Mouse (Mus musculus) embryonic facial prominence, embryonic 15.5 days (tissue): ENCODE data around the gene Trim80. TPM values are rescaled to one million over a fixed set of nuclear protein-coding genes. Genes with fewer than 3 reads are reported as not detected.
"Not testable (repeated sequence)": the region's sequence is repeated elsewhere in the genome, so short reads cannot be mapped to it uniquely, and the experiment has no call there.

ENCODE experiments used
- ATAC-seq: fragments of 200-750 bp; cut with Nextera tagmentation; 2 replicates; pipeline ENCODE4 v1.8.0; 2017; ENCODE audit warnings: low read depth, moderate TSS enrichment; ENCODE audit not compliant: insufficient number of reproducible peaks, low FRiP score, low TSS enrichment
- H3K27ac ChIP-seq: fragments of 300-500 bp; sonication (generic); replicated peaks from 2 replicates; pipeline ENCODE4 v1.5.1; 2015; ENCODE audit warnings: mild to moderate bottlenecking, inconsistent platforms
- H3K27me3 ChIP-seq: fragments of 300-500 bp; sonication (generic); 2 replicates; pipeline ENCODE4 v1.6.1; 2015; ENCODE audit warnings: inconsistent platforms
- H3K36me3 ChIP-seq: fragments of 300-500 bp; sonication (generic); 2 replicates; pipeline ENCODE4 v1.6.1; 2015; ENCODE audit warnings: mild to moderate bottlenecking, inconsistent platforms
- H3K4me1 ChIP-seq: fragments of 300-500 bp; sonication (generic); 2 replicates; pipeline ENCODE4 v1.6.1; 2015; ENCODE audit warnings: inconsistent platforms
- H3K4me2 ChIP-seq: fragments of 300-500 bp; sonication (generic); replicated peaks from 2 replicates; pipeline ENCODE4 v1.6.1; 2015; ENCODE audit warnings: mild to moderate bottlenecking, inconsistent platforms
- H3K4me3 ChIP-seq: fragments of 300-500 bp; sonication (generic); replicated peaks from 2 replicates; pipeline ENCODE4 v1.5.1; 2015; ENCODE audit warnings: mild to moderate bottlenecking, inconsistent platforms
- H3K9ac ChIP-seq: fragments of 300-500 bp; sonication (generic); 2 replicates; pipeline ENCODE4 v1.6.1; 2015; ENCODE audit warnings: inconsistent platforms
- H3K9me3 ChIP-seq: fragments of 300-500 bp; sonication (generic); replicated peaks from 2 replicates; pipeline ENCODE4 v1.6.1; 2016; ENCODE audit warnings: inconsistent platforms
- whole genome bisulfite sequencing: fragments of 180-500 bp; shearing (Covaris S2); methylation state at CpG from one replicate; pipeline ENCODE4 v1.1.7; 2015; 5-methylcytosine and 5-hydroxymethylcytosine counted together
- polyA plus RNA-seq: library from polyadenylated mRNA; unstranded; fragments of >200 nt; fragmentation: Nextera tagmentation; extraction: Ambion mirVana; gene quantifications from 2 replicates; pipeline ENCODE4 v1.2.1, GENCODE M21; 2015

Trim80 gene
- polyA plus RNA-seq, 1 experiment from 2014 or later: not detected

DNA sequence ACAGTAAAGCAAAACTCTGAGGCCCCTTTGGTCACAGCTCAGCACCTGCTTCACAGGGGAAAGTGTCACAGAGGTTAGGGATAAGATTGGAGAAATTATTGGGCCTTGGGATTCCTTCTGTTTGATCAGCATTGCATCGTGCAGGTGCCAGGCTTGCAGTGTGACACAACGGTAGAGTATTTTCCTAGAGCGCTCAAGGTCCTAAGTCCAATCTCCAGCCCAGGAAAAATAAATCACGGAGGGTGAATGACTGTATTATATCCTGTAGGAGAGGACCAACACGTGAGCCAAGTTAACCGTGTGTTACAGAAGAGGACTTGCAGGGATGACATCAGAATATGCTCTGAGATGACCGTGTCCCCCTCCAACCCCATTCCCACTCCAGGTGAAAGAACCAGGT is 9.8 kb downstream of the Trim80 start:
- Histone ChIP-seq H3K4me3 (no peak overlapping the region), H3K36me3 (no peaks in the 10 kb centered on the region), H3K4me2 (no peak overlapping the region), H3K9me3 (no peaks in the 10 kb centered on the region), H3K27ac (no peak overlapping the region), H3K9ac (no peak overlapping the region), H3K4me1 (no peaks in the 10 kb centered on the region), H3K27me3 (no peaks in the 10 kb centered on the region)
- ATAC-seq: no peak
- 88% methylated on average over 7 of the region's 7 CpGs for WGBS

DNA sequence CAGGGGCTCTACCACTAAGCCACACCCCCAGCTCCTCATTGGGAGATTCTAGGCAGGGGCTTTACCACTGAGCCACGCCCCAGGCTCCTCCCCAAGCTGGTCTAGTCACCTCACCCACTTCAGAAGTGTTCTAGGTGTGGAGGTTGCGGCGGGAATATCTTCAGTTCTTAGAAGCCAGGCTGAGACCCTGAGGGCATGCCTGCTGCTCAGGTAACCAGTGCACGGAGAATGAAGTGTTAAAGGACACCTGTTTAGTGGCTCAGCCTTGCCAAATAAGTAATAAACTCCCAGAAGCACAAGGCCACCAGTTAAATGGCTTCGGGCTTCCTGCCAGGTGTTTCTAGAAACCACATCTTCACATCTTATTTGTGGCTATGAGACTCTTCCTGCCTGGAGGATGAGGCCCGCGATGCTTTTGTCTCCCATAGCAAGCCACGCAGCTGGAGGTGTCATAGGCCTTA is 11.5 kb downstream of the Trim80 start:
- Histone ChIP-seq H3K27ac (no peak overlapping the region), H3K9ac (no peak overlapping the region), H3K36me3 (no peaks in the 10 kb centered on the region), H3K4me3 (no peak overlapping the region), H3K4me1 (no peaks in the 10 kb centered on the region), H3K27me3 (no peaks in the 10 kb centered on the region), H3K4me2 (no peak overlapping the region), H3K9me3 (no peaks in the 10 kb centered on the region)
- ATAC-seq: no peak
- whole genome bisulfite sequencing: 73% methylated on average over 8 of the region's 8 CpGs

DNA sequence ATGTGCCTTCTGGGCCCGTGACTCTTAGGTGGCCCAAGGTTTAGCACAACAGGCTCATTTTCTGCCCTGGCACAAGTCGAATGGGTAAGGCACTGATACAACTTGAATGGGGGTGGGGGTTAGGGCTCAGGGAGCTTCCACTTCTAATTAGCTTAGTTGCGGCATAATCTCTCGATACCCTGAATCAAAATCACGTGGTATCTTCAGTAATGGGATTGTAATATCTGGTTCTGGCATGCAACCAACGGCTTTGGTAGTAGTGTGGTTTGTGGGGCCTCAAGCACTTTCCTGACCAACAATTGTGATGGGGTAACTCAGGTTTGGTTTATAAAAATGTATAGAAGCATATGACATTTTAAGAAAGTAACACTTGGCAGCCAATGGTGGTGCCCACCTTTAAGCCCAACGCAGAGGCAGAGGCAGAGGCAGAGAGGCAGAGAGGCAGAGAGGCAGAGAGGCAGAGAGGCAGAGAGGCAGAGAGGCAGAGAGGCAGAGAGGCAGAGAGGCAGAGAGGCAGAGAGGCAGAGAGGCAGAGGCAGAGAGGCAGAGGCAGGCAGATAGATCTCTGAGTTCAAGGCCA is 12.0 kb downstream of the Trim80 start:
- no peaks in the 10 kb centered on the region for H3K36me3 ChIP-seq
- H3K4me2 ChIP-seq: no peak overlapping the region
- no peak overlapping the region for H3K9ac ChIP-seq
- 72% methylated on average over 7 of the region's 7 CpGs for WGBS
- H3K4me3 ChIP-seq: no peak overlapping the region
- H3K27ac ChIP-seq: no peak overlapping the region
- H3K27me3 ChIP-seq: no peaks in the 10 kb centered on the region
- no peak for ATAC-seq
- peaks cover 2% of the 10 kb centered on the region; the same call in 1 of the 2 replicates for H3K4me1 ChIP-seq
- no peaks in the 10 kb centered on the region for H3K9me3 ChIP-seq

DNA sequence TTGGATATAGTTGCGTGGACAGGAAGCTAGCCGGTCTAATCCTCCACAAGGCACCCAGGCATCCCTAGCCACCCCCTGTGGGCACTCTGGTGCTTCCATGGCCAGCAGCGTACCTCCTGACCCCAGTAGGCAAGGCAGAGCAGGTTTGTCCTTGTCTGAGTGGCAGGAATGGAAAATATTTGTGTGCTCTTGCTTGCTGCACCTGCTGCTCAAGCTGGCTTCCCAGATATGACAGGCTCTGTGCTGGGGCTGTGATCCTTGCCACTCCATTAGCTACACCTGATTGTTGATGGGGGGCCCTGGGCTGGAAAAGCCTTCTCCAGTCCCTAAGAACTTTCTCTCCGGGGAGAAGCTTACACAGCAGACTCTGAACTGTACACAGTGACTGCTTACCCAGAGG is 13.0 kb downstream of the Trim80 start:
- no peak overlapping the region for H3K27ac ChIP-seq
- WGBS: 51% methylated on average over 4 of the region's 4 CpGs

DNA sequence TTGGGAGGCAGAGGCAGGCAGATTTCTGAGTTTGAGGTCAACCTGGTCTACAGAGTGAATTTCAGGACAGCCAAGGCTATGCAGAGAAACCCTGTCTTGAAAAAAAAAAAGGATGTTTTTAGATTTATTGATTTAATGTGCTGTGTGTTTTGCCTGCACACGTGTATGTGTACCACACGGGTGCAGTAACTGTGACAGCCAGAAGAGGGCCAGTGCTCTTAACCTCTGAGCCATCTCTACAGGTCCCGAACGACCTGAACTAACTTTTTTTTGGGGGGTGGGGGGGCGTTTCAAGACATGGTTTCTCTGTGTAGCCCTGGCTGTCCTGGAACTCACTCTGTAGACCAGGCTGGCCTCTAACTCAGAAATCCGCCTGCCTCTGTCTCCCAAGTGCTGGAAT is 14.5 kb downstream of the Trim80 start:
- not testable (repeated sequence) for H3K4me1 ChIP-seq, ATAC-seq, H3K36me3 ChIP-seq, H3K27me3 ChIP-seq, H3K9ac ChIP-seq, H3K27ac ChIP-seq, H3K4me2 ChIP-seq, H3K9me3 ChIP-seq, H3K4me3 ChIP-seq
- WGBS: 87% methylated on average over 6 of the region's 6 CpGs

More for the DNA sequence above, 13.0 kb downstream of the Trim80 start:
- no peak overlapping the region for H3K4me2 ChIP-seq
- ATAC-seq: no peak
- no peaks in the 10 kb centered on the region for H3K9me3 ChIP-seq
- H3K4me3 ChIP-seq: no peak overlapping the region
- no peaks in the 10 kb centered on the region for H3K36me3 ChIP-seq
- peaks cover 5% of the 10 kb centered on the region; the same call in 1 of the 2 replicates for H3K4me1 ChIP-seq
- H3K9ac ChIP-seq: no peak overlapping the region
- no peaks in the 10 kb centered on the region for H3K27me3 ChIP-seq

DNA sequence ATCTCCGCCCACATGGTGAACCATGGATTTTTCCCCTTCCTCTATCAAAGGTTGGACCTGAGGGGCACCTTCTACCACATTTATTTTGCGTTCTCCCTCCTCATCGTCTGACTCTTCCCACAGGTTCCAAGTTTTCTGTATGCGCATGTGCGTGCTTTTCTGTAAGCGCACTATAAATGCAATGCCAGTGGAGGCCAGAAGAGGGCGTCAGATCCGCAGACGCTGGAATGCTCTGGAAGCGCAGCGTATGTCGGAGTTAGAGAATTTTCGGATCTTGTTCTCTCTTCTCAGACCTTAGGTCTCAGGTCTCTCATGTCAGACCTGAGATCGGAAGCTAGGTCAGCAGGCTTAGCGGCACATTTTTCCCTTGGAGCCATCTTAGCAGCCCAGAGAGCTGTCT is 15.3 kb downstream of the Trim80 start:
- no peak for ATAC-seq

DNA sequence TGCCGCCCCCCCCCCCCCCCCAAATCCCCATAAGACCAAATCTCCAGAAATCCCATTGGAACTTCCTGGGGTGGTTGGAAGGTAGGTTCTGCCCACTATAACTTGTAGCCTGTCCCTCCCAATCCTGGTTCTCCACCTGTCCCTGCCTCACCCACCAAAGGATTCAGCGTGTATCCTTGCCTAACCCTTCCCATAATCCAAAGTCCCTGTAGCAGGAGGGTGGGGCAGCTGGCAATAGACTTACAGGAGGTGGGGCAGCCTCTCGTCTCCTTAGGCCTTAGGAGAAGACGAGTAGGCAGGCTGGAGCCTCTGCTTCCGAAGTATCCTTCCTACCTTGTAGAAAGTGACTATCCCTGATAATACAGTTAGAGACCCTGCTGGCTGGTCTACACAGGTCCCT is 15.8 kb downstream of the Trim80 start:
- H3K27ac ChIP-seq: no peak overlapping the region
- H3K36me3 ChIP-seq: no peaks in the 10 kb centered on the region
- no peak overlapping the region for H3K4me3 ChIP-seq
- H3K4me2 ChIP-seq: no peak overlapping the region
- no peak for ATAC-seq
- H3K4me1 ChIP-seq: peaks cover 5% of the 10 kb centered on the region; the same call in 1 of the 2 replicates
- H3K9ac ChIP-seq: no peak overlapping the region
- no peaks in the 10 kb centered on the region for H3K27me3 ChIP-seq
- WGBS: 80% methylated on average over 5 of the region's 5 CpGs
- no peaks in the 10 kb centered on the region for H3K9me3 ChIP-seq

More for the DNA sequence above, 15.3 kb downstream of the Trim80 start:
- Histone ChIP-seq H3K9me3 (no peaks in the 10 kb centered on the region), H3K36me3 (no peaks in the 10 kb centered on the region), H3K4me1 (peaks cover 5% of the 10 kb centered on the region; the same call in 1 of the 2 replicates), H3K9ac (no peak overlapping the region), H3K4me2 (no peak overlapping the region), H3K27me3 (no peaks in the 10 kb centered on the region), H3K27ac (no peak overlapping the region), H3K4me3 (no peak overlapping the region)
- 84% methylated on average over 15 of the region's 15 CpGs for WGBS

DNA sequence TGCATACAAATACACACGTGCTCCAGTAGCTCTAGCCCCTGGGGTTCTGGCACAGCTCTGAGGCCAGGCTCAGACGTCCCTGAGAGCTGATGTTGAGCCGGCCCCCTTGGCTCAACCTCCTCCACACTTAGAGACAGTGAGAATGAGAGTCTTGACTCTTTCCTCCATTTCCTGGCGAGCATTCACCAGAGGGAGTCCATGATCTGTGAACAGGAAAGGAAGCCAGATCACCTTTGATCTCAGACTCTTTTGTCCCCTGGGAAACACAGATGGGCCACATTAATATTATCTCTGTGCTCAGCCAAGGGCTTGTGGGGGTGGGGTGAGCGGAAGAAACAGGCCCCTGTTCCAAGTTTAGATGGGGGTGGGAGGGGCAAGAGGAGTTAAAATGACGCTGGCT is 17.1 kb downstream of the Trim80 start:
- H3K27me3 ChIP-seq: no peaks in the 10 kb centered on the region
- H3K36me3 ChIP-seq: no peaks in the 10 kb centered on the region
- WGBS: 27% methylated on average over 6 of the region's 6 CpGs
- no peak overlapping the region for H3K9ac ChIP-seq
- H3K27ac ChIP-seq: no peak overlapping the region
- peaks cover 5% of the 10 kb centered on the region; the same call in 1 of the 2 replicates for H3K4me1 ChIP-seq
- no peaks in the 10 kb centered on the region for H3K9me3 ChIP-seq
- H3K4me3 ChIP-seq: no peak overlapping the region
- ATAC-seq: no peak
- no peak overlapping the region for H3K4me2 ChIP-seq

DNA sequence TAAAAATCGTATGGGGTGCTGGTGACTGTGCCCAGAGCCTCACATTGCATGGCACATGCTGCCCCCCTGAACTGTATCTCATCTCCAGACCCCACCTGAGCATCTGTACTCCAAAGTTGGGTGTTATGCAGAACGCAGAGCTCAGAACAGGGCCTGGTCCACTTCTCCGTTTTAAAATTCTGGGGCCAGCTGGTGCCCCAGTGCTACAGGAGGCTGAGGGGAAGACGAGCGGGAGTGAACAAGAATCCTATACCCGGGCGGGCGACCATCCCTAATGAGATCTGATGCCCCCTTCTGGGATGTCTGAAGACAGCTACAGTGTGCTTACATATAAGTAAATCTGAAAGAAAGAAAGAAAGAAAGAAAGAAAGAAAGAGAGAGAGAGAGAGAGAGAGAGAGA is 20.6 kb downstream of the Trim80 start:
- H3K9me3 ChIP-seq: no peaks in the 10 kb centered on the region
- no peaks in the 10 kb centered on the region for H3K27me3 ChIP-seq
- H3K36me3 ChIP-seq: no peaks in the 10 kb centered on the region
- peaks cover 5% of the 10 kb centered on the region; the same call in 1 of the 2 replicates for H3K4me1 ChIP-seq
- WGBS: 20% methylated on average over 8 of the region's 8 CpGs
- no peak overlapping the region for H3K4me2 ChIP-seq
- no peak overlapping the region for H3K4me3 ChIP-seq
- no peak overlapping the region for H3K27ac ChIP-seq
- no peak for ATAC-seq
- no peak overlapping the region for H3K9ac ChIP-seq

DNA sequence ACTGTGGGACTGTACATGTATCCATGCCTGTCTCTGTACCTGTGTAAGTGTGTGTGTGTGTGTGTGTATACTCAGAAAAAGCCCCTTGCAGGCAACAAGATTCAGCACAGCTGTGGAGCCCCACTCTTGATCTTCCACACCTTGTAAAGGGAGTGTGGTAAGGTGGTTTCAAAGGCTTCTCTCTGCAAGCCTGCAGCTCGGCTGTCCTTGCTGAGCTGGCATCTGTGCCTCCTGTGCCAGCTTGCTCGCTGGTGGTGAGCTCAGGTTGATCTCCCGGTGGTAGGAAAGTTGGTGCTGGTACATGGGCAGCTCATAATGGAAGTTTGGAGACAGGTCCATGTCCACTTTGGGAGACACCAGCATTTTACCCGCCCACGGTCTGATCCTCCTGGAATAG is 21.5 kb downstream of the Trim80 start:
- no peak overlapping the region for H3K4me3 ChIP-seq
- no peak overlapping the region for H3K9ac ChIP-seq
- H3K27me3 ChIP-seq: no peaks in the 10 kb centered on the region
- H3K9me3 ChIP-seq: no peaks in the 10 kb centered on the region
- no peaks in the 10 kb centered on the region for H3K36me3 ChIP-seq
- H3K27ac ChIP-seq: no peak overlapping the region
- peaks cover 6% of the 10 kb centered on the region for H3K4me1 ChIP-seq
- 61% methylated on average over 5 of the region's 5 CpGs for WGBS
- H3K4me2 ChIP-seq: no peak overlapping the region
- no peak for ATAC-seq

DNA sequence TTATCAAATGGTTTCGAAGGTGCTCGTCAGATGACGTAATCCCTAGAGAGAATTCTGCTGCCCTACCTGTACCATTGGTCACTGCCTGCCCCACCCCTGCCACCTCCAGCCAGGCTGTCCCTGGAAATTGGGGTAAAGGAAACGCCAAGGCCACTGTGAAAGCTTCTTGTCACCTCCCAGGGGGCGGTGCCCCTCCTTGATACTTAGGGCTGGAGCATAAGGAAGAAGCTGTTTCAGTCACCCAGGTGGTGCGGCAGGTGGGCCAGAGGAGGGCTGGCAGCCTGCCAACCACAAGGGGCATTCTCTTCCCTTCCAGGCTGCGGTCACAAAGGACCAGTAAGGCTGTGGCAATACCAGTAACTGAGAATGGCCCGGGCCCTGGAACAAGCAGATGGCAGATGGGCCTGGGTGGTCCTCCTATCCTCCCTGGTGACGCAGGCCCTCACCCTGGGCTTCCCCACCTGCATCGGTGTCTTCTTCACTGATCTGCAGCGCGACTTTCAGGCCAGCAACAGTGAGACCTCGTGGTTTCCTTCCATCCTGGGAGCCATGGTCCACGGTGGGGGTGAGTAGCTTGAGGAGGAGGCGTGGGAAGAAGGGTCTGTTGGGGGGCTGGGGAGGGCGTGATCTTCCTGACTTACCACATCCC is 22.0 kb downstream of the Trim80 start, which contains the start of gene Slc16a5:
Gene Slc16a5, plus strand, starts transcription at position 232 of the 649 bp plus-strand sequence.
- peaks cover 9% of the 10 kb centered on the region for H3K4me1 ChIP-seq
- H3K9me3 ChIP-seq: no peaks in the 10 kb centered on the region
- no peak within 1 kb of the TSS for H3K9ac ChIP-seq
- no peak within 1 kb of the TSS for H3K4me2 ChIP-seq
- ATAC-seq: no peak
- H3K27me3 ChIP-seq: no peaks in the 10 kb centered on the region
- WGBS: 70% methylated on average over 16 of the region's 16 CpGs
- H3K4me3 ChIP-seq: no peak within 1 kb of the TSS
- no peaks in the 10 kb centered on the region for H3K36me3 ChIP-seq
- no peak within 1 kb of the TSS for H3K27ac ChIP-seq

DNA sequence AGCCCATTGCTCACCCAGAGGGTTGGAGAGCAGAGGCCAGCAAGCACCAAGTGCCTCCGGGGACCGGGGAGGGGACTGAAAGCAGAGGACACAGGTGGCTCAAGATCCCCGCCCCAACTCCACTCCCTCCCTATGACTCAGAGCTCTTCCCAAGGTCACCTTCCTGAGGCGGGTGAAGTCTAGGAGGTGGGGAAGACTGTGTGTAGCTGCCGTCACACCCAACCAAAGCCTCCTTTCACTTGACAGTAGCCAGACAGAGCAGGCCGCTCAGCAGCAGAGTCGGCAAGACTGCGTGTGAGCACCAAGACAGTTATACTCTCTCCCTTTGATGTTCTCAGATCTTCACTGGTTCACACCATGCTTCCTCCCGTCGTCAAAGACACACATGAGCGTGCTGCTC is 23.1 kb downstream of the Trim80 start:
- Histone ChIP-seq H3K27me3 (no peaks in the 10 kb centered on the region), H3K9ac (no peak overlapping the region), H3K4me2 (no peak overlapping the region), H3K4me3 (no peak overlapping the region), H3K4me1 (peaks cover 8% of the 10 kb centered on the region), H3K27ac (no peak overlapping the region), H3K9me3 (no peaks in the 10 kb centered on the region), H3K36me3 (no peaks in the 10 kb centered on the region)
- ATAC-seq: no peak
- 64% methylated on average over 11 of the region's 11 CpGs for WGBS
